Mouse (Mus musculus) forebrain, embryonic 16.5 days (tissue): ENCODE results near the gene Colgalt1. TPM values are rescaled to one million over a fixed set of nuclear protein-coding genes. Genes with fewer than 3 reads are reported as not detected.

Source experiments
- ATAC-seq: fragments of 200-750 bp; cut with Nextera tagmentation; 2 replicates; pipeline ENCODE4 v1.8.0; 2017; ENCODE audit warnings: mild to moderate bottlenecking, moderate library complexity
- H3K27ac ChIP-seq: fragments of 300-500 bp; sonication (generic); 2 replicates; pipeline ENCODE4 v1.5.1; 2014; ENCODE audit warnings: low read length, control low read depth
- H3K27me3 ChIP-seq: fragments of 300-500 bp; sonication (generic); replicated peaks from 2 replicates; pipeline ENCODE4 v1.6.1; 2014; ENCODE audit warnings: low read length; ENCODE audit not compliant: control insufficient read depth, insufficient read depth
- H3K36me3 ChIP-seq: fragments of 300-500 bp; sonication (generic); 2 replicates; pipeline ENCODE4 v1.6.1; 2014; ENCODE audit not compliant: control insufficient read depth, insufficient read depth
- H3K4me1 ChIP-seq: fragments of 300-500 bp; sonication (generic); replicated peaks from 2 replicates; pipeline ENCODE4 v1.6.1; 2014; ENCODE audit warnings: low read length; ENCODE audit not compliant: control insufficient read depth, insufficient read depth
- H3K4me2 ChIP-seq: fragments of 300-500 bp; sonication (generic); 2 replicates; pipeline ENCODE4 v1.6.1; 2014; ENCODE audit warnings: mild to moderate bottlenecking, low read length, control low read depth
- H3K4me3 ChIP-seq: fragments of 300-500 bp; sonication (generic); replicated peaks from 2 replicates; pipeline ENCODE4 v1.5.1; 2014; ENCODE audit warnings: mild to moderate bottlenecking, low read length, control low read depth
- H3K9ac ChIP-seq: fragments of 300-500 bp; sonication (generic); replicated peaks from 2 replicates; pipeline ENCODE4 v1.6.1; 2014; ENCODE audit warnings: low read depth, low read length, control low read depth
- H3K9me3 ChIP-seq: fragments of 300-500 bp; sonication (generic); 2 replicates; pipeline ENCODE4 v1.6.1; 2016; ENCODE audit warnings: low read length; ENCODE audit not compliant: control insufficient read depth
- WGBS: fragments of 180-500 bp; shearing (Covaris S2); extraction: QIAGEN DNeasy Blood & Tissue Kit; methylation state at CpG from one replicate; pipeline ENCODE4 v1.1.7; 2014; 5-methylcytosine and 5-hydroxymethylcytosine counted together
- polyA plus RNA-seq: library from polyadenylated mRNA; unstranded; fragments of >200 nt; fragmentation: Nextera tagmentation; extraction: Ambion mirVana; gene quantifications from 2 replicates; pipeline ENCODE4 v1.2.1, GENCODE M21; 2015

Gene Colgalt1
- 60.4 and 63.6 TPM in 2 replicates for polyA plus RNA-seq

GRCm38 (mm10) chr8:71610822-71611651, at the start of gene Colgalt1:
Colgalt1 (plus strand) TSS chr8:71610998.
- Histone ChIP-seq H3K4me2 (peak within 1 kb of the TSS; percentile 82), H3K27me3 (no peaks in the 10 kb centered on the region), H3K9me3 (no peaks in the 10 kb centered on the region), H3K27ac (peak within 1 kb of the TSS; percentile 89), H3K4me3 (peak within 1 kb of the TSS; percentile 84), H3K4me1 (peaks cover 13% of the 10 kb centered on the region), H3K36me3 (peaks cover 4% of the 10 kb centered on the region), H3K9ac (peak within 1 kb of the TSS; percentile 78)
- ATAC-seq, result peak; percentile 99
- 0% methylated on average over 71 of the region's 82 CpGs for WGBS

DNA sequence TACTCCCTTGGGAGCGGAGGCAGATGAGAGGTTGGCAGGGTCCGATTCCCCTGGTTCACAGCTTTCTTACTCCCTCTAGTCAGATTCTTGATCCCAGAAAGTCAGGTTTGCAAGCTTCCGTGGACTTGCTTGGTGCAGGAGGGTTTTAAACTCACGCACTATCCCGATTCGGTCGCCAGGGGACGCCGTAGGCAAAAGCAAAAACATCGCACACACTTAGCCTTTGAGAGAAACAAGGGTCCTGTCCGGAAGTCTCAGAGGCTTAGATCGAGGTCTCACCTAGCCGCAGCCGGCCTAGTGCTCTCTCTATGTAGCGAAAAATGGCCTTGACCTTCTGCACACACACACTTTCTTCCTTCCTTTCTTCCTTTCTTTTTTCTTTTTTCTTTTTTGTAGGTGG, 49.4 kb upstream of the Colgalt1 start:
- Histone ChIP-seq H3K9ac (no peak overlapping the region), H3K4me3 (no peak overlapping the region), H3K4me2 (no peak overlapping the region), H3K27ac (no peak overlapping the region), H3K27me3 (peaks cover 59% of the 10 kb centered on the region), H3K36me3 (no peaks in the 10 kb centered on the region), H3K9me3 (no peaks in the 10 kb centered on the region), H3K4me1 (peaks cover 13% of the 10 kb centered on the region)
- ATAC-seq, result peak; percentile 46
- 3% methylated on average over 15 of the region's 15 CpGs for WGBS

- peak; percentile 46 for ATAC-seq
- WGBS, result under 1% methylated on average over 33 of the region's 33 CpGs
Measured at GRCm38 (mm10) chr8:71562751-71563150, 48.0 kb upstream of the Colgalt1 start.

GRCm38 (mm10) chr8:71563992-71564391, 46.8 kb upstream of the Colgalt1 start:
- no peak overlapping the region for H3K9ac ChIP-seq
- no peak overlapping the region for H3K27ac ChIP-seq
- ATAC-seq, result no peak
- no peaks in the 10 kb centered on the region for H3K36me3 ChIP-seq
- H3K4me3 ChIP-seq, result no peak overlapping the region
- H3K4me1 ChIP-seq, result peaks cover 12% of the 10 kb centered on the region
- peaks cover 34% of the 10 kb centered on the region for H3K27me3 ChIP-seq
- H3K9me3 ChIP-seq, result no peaks in the 10 kb centered on the region
- no peak overlapping the region for H3K4me2 ChIP-seq
- 94% methylated on average over 4 of the region's 4 CpGs for WGBS

More at GRCm38 (mm10) chr8:71562751-71563150, 48.0 kb upstream of the Colgalt1 start:
- Histone ChIP-seq H3K27me3 (peaks cover 46% of the 10 kb centered on the region), H3K4me1 (peaks cover 13% of the 10 kb centered on the region), H3K27ac (no peak overlapping the region), H3K9me3 (no peaks in the 10 kb centered on the region), H3K9ac (no peak overlapping the region; the same call in 1 of the 2 replicates), H3K4me2 (peak overlapping the region; percentile 46), H3K36me3 (no peaks in the 10 kb centered on the region), H3K4me3 (peak overlapping the region; percentile 26)

- Histone ChIP-seq H3K9ac (no peak within 1 kb of the TSS), H3K27me3 (peaks cover 14% of the 10 kb centered on the region), H3K27ac (no peak within 1 kb of the TSS), H3K4me3 (no peak within 1 kb of the TSS), H3K4me1 (peaks cover 21% of the 10 kb centered on the region), H3K4me2 (no peak within 1 kb of the TSS), H3K36me3 (no peaks in the 10 kb centered on the region), H3K9me3 (no peaks in the 10 kb centered on the region)
- ATAC-seq, result no peak
- 49% methylated on average over 3 of the region's 3 CpGs for WGBS
Measured at GRCm38 (mm10) chr8:71566501-71566900, 44.3 kb upstream of the Colgalt1 start, which contains the start of gene Nxnl1. Nxnl1 (minus strand) TSS chr8:71566601.

DNA sequence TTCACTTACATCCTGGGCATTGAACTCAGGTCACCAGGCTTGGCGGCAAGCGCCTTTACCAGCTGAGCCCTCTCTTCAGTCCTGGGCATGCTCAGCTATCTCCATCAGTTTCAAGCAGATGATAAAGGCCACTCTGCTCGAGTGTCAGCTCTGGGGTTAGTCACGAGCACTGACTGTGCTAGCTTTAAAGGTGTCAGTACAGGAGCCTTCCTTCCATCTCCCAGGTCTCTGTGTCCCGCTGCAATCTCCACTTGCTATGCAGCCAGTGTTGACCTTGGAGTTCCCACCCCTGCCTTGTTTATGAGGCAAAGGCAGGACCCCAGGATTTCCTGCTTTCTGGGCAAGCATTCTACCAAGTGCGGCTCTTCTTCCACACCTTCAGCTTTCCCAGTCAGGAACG, 43.2 kb upstream of the Colgalt1 start:
- Histone ChIP-seq H3K9me3 (no peaks in the 10 kb centered on the region), H3K4me1 (peaks cover 28% of the 10 kb centered on the region), H3K9ac (no peak overlapping the region), H3K4me3 (no peak overlapping the region), H3K27me3 (peaks cover 3% of the 10 kb centered on the region; the same call in 1 of the 2 replicates), H3K36me3 (no peaks in the 10 kb centered on the region), H3K27ac (no peak overlapping the region), H3K4me2 (no peak overlapping the region)
- ATAC-seq, result no peak
- WGBS, result 81% methylated on average over 7 of the region's 7 CpGs

- Histone ChIP-seq H3K4me2 (peak within 1 kb of the TSS; percentile 53), H3K27ac (peak within 1 kb of the TSS; percentile 79), H3K9me3 (no peaks in the 10 kb centered on the region), H3K4me1 (peaks cover 30% of the 10 kb centered on the region), H3K27me3 (no peaks in the 10 kb centered on the region), H3K4me3 (peak within 1 kb of the TSS; percentile 66), H3K9ac (peak within 1 kb of the TSS; percentile 56), H3K36me3 (no peaks in the 10 kb centered on the region)
- 11% methylated on average over 13 of the region's 13 CpGs for WGBS
- no peak for ATAC-seq
Measured at GRCm38 (mm10) chr8:71568387-71568937, 42.3 kb upstream of the Colgalt1 start, which contains the start of gene Slc27a1. Slc27a1 (plus strand) TSS chr8:71568882.

DNA sequence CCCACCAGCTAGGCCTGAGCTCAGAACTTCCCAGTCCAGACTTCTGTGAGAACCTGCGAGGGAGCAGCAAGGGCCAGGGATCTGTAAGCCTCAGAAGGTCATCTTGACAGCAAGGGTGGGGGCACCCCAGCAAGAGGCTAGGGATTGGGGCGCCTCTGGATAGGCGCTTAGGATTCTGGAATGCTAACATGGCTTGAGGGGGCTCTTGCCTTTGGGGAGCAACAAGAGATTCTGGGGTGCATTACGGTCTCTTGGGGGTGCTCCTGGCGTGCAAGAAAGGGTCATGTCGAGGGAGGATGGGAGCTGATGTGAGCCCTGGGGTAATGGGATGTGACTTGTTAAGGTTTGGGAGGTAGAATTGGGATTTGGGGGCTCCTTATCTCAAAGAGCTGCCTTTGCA, 41.9 kb upstream of the Colgalt1 start:
- Histone ChIP-seq H3K27ac (peak overlapping the region; percentile 79), H3K27me3 (no peaks in the 10 kb centered on the region), H3K9me3 (no peaks in the 10 kb centered on the region), H3K36me3 (no peaks in the 10 kb centered on the region), H3K9ac (peak overlapping the region; percentile 56), H3K4me2 (peak overlapping the region; percentile 53), H3K4me3 (peak overlapping the region; percentile 66), H3K4me1 (peaks cover 30% of the 10 kb centered on the region)
- 20% methylated on average over 6 of the region's 6 CpGs for WGBS
- no peak for ATAC-seq
